Comparison of ENCODE assay signal across 8 mouse cellular contexts in genomic region chr1:89175355-89175754, GRCm38 (mm10).
DNase-seq lines count a peak whose midpoint lies in the region; ATAC-seq and TF ChIP-seq lines count a peak whose summit lies in the region.
"Had no signal": no experiment of that assay in that cellular context is flagged by ENCODE, and none has a peak within 500 bp of the region (broad histone marks: within the 10 kb centered on the region; RNA-seq: fewer than 3 reads in every experiment).

No protein-coding gene starts in this region.

- no peaks in the 10 kb centered on the region for H3K36me3 ChIP-seq in intestine, postnatal 0 days (ENCODE audit: control insufficient read depth, insufficient read depth)
- H3K36me3 ChIP-seq in intestine, embryonic 16.5 days (ENCODE audit: control insufficient read depth, insufficient read depth, low read length): no peaks in the 10 kb centered on the region
- H3K36me3 ChIP-seq in ES-Bruce4 (ENCODE audit: control insufficient read depth, insufficient read depth, low read length, poor library complexity, severe bottlenecking): no peaks in the 10 kb centered on the region
- H3K36me3 ChIP-seq in lung, embryonic 14.5 days (ENCODE audit: insufficient read depth): no peaks in the 10 kb centered on the region
- H3K36me3 ChIP-seq in embryonic facial prominence, embryonic 10.5 days (replicated peaks): no peaks in the 10 kb centered on the region

- H3K27ac ChIP-seq in intestine, postnatal 0 days (ENCODE audit: low read depth, low read length): no peak overlapping the region
- no peak overlapping the region for H3K27ac ChIP-seq in intestine, embryonic 16.5 days (ENCODE audit: low read length)
- no peak overlapping the region for H3K27ac ChIP-seq in ES-Bruce4 (ENCODE audit: insufficient read depth, low read length)
- no peak overlapping the region for H3K27ac ChIP-seq in lung, embryonic 14.5 days (ENCODE audit: low read depth)
- no peak overlapping the region for H3K27ac ChIP-seq in embryonic facial prominence, embryonic 10.5 days (replicated peaks)

- peak; percentile 8 for DNase-seq in 416B (ENCODE audit: low read depth)
- no peak for DNase-seq in lung, embryonic 14.5 days
- no peak for DNase-seq in embryo, embryonic 10 days (ENCODE audit: low spot score)
- DNase-seq in embryonic facial prominence, embryonic 10.5 days (ENCODE audit: low spot score): no peak
- DNase-seq: cerebellum, adult 8-10 months had no signal

- H3K27me3 ChIP-seq in intestine, postnatal 0 days (replicated peaks; ENCODE audit: control insufficient read depth, insufficient read depth, low read length): no peaks in the 10 kb centered on the region
- H3K27me3 ChIP-seq in intestine, embryonic 16.5 days (replicated peaks; ENCODE audit: control insufficient read depth, insufficient read depth, low read length): no peaks in the 10 kb centered on the region
- H3K27me3 ChIP-seq in ES-Bruce4 (ENCODE audit: control insufficient read depth, insufficient read depth, low read length, poor library complexity, severe bottlenecking): no peaks in the 10 kb centered on the region
- no peaks in the 10 kb centered on the region for H3K27me3 ChIP-seq in lung, embryonic 14.5 days (ENCODE audit: insufficient read depth, low read length)
- no peaks in the 10 kb centered on the region for H3K27me3 ChIP-seq in embryonic facial prominence, embryonic 10.5 days (replicated peaks; ENCODE audit: low read depth, poor library complexity, severe bottlenecking)

- H3K9ac ChIP-seq in intestine, postnatal 0 days (ENCODE audit: low read depth, low read length): no peak overlapping the region
- H3K9ac ChIP-seq in intestine, embryonic 16.5 days (ENCODE audit: low read depth, low read length): no peak overlapping the region
- no peak overlapping the region for H3K9ac ChIP-seq in ES-Bruce4 (ENCODE audit: low read depth, poor library complexity, severe bottlenecking)
- H3K9ac ChIP-seq in lung, embryonic 14.5 days: no peak overlapping the region

- TF ChIP-seq CTCF in intestine, postnatal 0 days (IDR thresholded peaks at IDR 0.05; ENCODE audit: low read depth): peak; percentile 66
- TF ChIP-seq CTCF in ES-Bruce4 (IDR thresholded peaks at IDR 0.05; ENCODE audit: low read depth, low read length): peak; percentile 81
- TF ChIP-seq CTCF in lung, embryonic 14.5 days (IDR thresholded peaks at IDR 0.05; ENCODE audit: low read depth): peak; percentile 53

- H3K4me1 ChIP-seq in intestine, postnatal 0 days (replicated peaks; ENCODE audit: control insufficient read depth, insufficient read depth, low read length): no peaks in the 10 kb centered on the region
- no peaks in the 10 kb centered on the region for H3K4me1 ChIP-seq in intestine, embryonic 16.5 days (ENCODE audit: control insufficient read depth, insufficient read depth, low read length)
- no peaks in the 10 kb centered on the region for H3K4me1 ChIP-seq in ES-Bruce4 (ENCODE audit: control insufficient read depth, insufficient read depth, low read length)
- no peaks in the 10 kb centered on the region for H3K4me1 ChIP-seq in lung, embryonic 14.5 days (ENCODE audit: insufficient read depth)
- H3K4me1 ChIP-seq in embryonic facial prominence, embryonic 10.5 days: peaks cover 4% of the 10 kb centered on the region; the same call in 1 of the 2 replicates

- no peak for TF ChIP-seq EP300 in ES-Bruce4 (IDR thresholded peaks at IDR 0.05; ENCODE audit: insufficient read depth, low read depth, low read length)

- no peaks in the 10 kb centered on the region for H3K9me3 ChIP-seq in intestine, postnatal 0 days (ENCODE audit: control insufficient read depth)
- H3K9me3 ChIP-seq in intestine, embryonic 16.5 days (ENCODE audit: control insufficient read depth, low read length): no peaks in the 10 kb centered on the region
- no peaks in the 10 kb centered on the region for H3K9me3 ChIP-seq in ES-Bruce4 (replicated peaks; ENCODE audit: control insufficient read depth, insufficient read depth, low read length, poor library complexity, severe bottlenecking)
- no peaks in the 10 kb centered on the region for H3K9me3 ChIP-seq in lung, embryonic 14.5 days (ENCODE audit: low read depth, low read length)
- H3K9me3 ChIP-seq in embryonic facial prominence, embryonic 10.5 days: no peaks in the 10 kb centered on the region

- ATAC-seq in intestine, postnatal 0 days: no peak
- no peak for ATAC-seq in intestine, embryonic 16.5 days
- no peak for ATAC-seq in lung, embryonic 14.5 days (ENCODE audit: insufficient read depth)

- 68% methylated on average over 2 of the region's 2 CpGs for whole genome bisulfite sequencing in intestine, postnatal 0 days
- 67% methylated on average over 2 of the region's 2 CpGs for WGBS in intestine, embryonic 16.5 days
- 52% methylated on average over 2 of the region's 2 CpGs for WGBS in lung, embryonic 14.5 days
- WGBS in embryonic facial prominence, embryonic 10.5 days: 64% methylated on average over 2 of the region's 2 CpGs

- no peak overlapping the region for H3K4me3 ChIP-seq in intestine, postnatal 0 days (ENCODE audit: low read depth, low read length)
- no peak overlapping the region for H3K4me3 ChIP-seq in intestine, embryonic 16.5 days (ENCODE audit: low read length)
- H3K4me3 ChIP-seq in ES-Bruce4 (ENCODE audit: low read depth, low read length): no peak overlapping the region
- no peak overlapping the region for H3K4me3 ChIP-seq in lung, embryonic 14.5 days (ENCODE audit: low read depth, low read length)
- no peak overlapping the region for H3K4me3 ChIP-seq in embryonic facial prominence, embryonic 10.5 days

- H3K4me2 ChIP-seq in intestine, postnatal 0 days (replicated peaks; ENCODE audit: low read depth): no peak overlapping the region
- H3K4me2 ChIP-seq in intestine, embryonic 16.5 days (ENCODE audit: low read depth, low read length): no peak overlapping the region
- H3K4me2 ChIP-seq in lung, embryonic 14.5 days: no peak overlapping the region

- no peak for TF ChIP-seq POLR2A in ES-Bruce4 (IDR thresholded peaks at IDR 0.05; ENCODE audit: insufficient read depth, low read length)
